Mouse (Mus musculus): ENCODE results near the gene Cse1l.

DNA sequence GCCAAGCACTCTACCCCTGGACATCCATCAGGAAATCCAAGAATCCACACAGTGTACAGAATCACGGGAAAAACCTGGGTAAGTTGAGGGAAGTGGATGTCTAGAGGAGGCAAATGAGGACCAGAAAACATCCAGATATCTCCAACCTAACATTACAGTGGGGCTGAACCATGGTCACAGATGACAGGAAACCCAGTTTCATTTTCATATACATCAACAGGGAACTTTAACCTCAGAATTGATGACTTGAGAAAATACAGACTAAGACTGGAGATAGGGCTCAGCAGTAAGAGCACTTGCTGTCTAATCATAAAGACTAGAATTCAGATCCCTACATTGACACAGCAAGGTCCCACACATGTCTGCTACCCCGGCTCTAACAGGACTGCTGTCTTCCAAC, 58.9 kb downstream of the Cse1l start:
- TF ChIP-seq CTCF (IDR thresholded peaks at IDR 0.05) (no peak), POLR2A (IDR thresholded peaks at IDR 0.05; ENCODE audit: insufficient read depth, low read depth, low read length) (no peak), EP300 (IDR thresholded peaks at IDR 0.05; ENCODE audit: insufficient read depth, low read depth, low read length) (no peak)
